Mouse (Mus musculus) C2C12 (cell line): ENCODE results near the gene Gm6164. TPM values are rescaled to one million over a fixed set of nuclear protein-coding genes. Genes with fewer than 3 reads are reported as not detected.
"Not testable (repeated sequence)": the region's sequence is repeated elsewhere in the genome, so short reads cannot be mapped to it uniquely, and the experiment has no call there.

Experiments used
- H3K27me3 ChIP-seq: one replicate; pipeline ENCODE4 v1.6.1; 2011; ENCODE audit not compliant: control insufficient read depth, insufficient read depth, insufficient read length
- H3K36me3 ChIP-seq: one replicate; pipeline ENCODE4 v1.6.1; 2011; ENCODE audit not compliant: control insufficient read depth, insufficient read depth
- H3K4me3 ChIP-seq: one replicate; pipeline ENCODE4 v1.5.1; 2011; ENCODE audit warnings: mild to moderate bottlenecking, control low read depth; ENCODE audit not compliant: poor library complexity, insufficient read depth, severe bottlenecking
- H3K79me2 ChIP-seq: one replicate; pipeline ENCODE4 v1.6.1; 2011; ENCODE audit not compliant: control insufficient read depth, insufficient read depth
- H3K79me3 ChIP-seq: one replicate; pipeline ENCODE4 v1.6.1; 2011; ENCODE audit warnings: low read depth, control low read depth
- H3ac ChIP-seq: one replicate; pipeline ENCODE3; 2011; ENCODE audit warnings: low read depth; ENCODE audit not compliant: control insufficient read depth, insufficient read length
- long read RNA-seq, 2 experiments: library from polyadenylated mRNA; unstranded; transcript quantifications; one replicate each; pipeline ENCODE4 v2.0.0; 2019 to 2020
- polyA plus RNA-seq: library from polyadenylated mRNA; unstranded; fragments of >200 nt; fragmentation: generic; extraction: Trizol; gene quantifications from one replicate; pipeline ENCODE4 v1.2.1, GENCODE M21; 2012; ENCODE audit warnings: missing spikeins

The Gm6164 gene
- not detected for polyA plus RNA-seq
- long read RNA-seq, experiment 1, result 0 reads
- long read RNA-seq, experiment 2, result 0 reads

GRCm38 (mm10) chr7:20205507-20205906, at the start of gene Gm6164:
Gm6164 (minus strand) TSS chr7:20205607.
- H3K79me2 ChIP-seq, H3K36me3 ChIP-seq, H3K27me3 ChIP-seq, H3ac ChIP-seq, H3K4me3 ChIP-seq, H3K79me3 ChIP-seq: not testable (repeated sequence)

DNA sequence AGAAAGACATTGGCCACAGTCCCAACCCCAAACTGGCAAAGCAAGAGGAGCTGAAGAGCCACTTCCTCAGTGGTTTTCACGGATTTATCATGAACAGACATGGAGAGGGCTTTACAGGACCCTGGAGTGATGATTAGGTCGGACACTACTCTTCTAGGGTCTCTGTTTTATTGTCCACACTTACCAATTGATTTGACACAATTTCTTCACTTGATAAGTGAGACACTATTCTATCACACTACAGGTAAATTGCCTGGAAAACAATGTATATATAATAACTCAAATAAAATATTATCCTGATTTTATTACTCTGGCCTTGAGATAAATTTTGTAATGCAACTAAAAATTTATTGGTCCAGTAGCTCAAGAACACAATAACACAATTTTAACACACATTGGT, 28.3 kb upstream of the Gm6164 start, which contains the start of gene Gm4498:
Gm4498 (minus strand) TSS at position 101 of the 400 bp plus-strand sequence.
- not testable (repeated sequence) for H3K79me2 ChIP-seq, H3ac ChIP-seq, H3K79me3 ChIP-seq, H3K36me3 ChIP-seq, H3K27me3 ChIP-seq, H3K4me3 ChIP-seq

- H3K79me2 ChIP-seq, H3K27me3 ChIP-seq, H3ac ChIP-seq, H3K4me3 ChIP-seq, H3K79me3 ChIP-seq, H3K36me3 ChIP-seq: not testable (repeated sequence)
Observed at GRCm38 (mm10) chr7:20193410-20193809, 12.0 kb downstream of the Gm6164 start, which contains the start of gene Vmn1r95. Vmn1r95 (plus strand) TSS chr7:20193710.

DNA sequence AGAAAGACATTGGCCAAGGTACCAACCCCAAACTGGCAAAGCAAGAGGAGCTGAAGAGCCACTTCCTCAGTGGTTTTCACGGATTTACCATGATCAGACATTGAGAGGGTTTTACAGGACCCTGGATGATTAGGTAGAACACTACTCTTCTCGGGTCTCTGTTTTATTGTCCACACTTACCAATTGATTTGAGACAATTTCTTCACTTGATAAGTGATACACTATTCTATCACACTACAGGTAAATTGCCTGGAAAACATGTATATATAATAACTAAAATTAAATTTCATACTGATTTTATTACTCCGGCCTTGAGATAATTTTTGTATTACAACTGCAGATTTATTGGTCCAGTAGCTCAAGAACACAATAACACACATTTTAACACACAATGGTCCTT, 37.1 kb downstream of the Gm6164 start, which contains the start of gene Vmn1r94:
Vmn1r94 (minus strand) TSS at position 101 of the 400 bp plus-strand sequence.
- H3ac ChIP-seq, H3K79me3 ChIP-seq, H3K27me3 ChIP-seq, H3K79me2 ChIP-seq, H3K36me3 ChIP-seq, H3K4me3 ChIP-seq: not testable (repeated sequence)

Other genes starting within 250 kb of the Gm6164 start
- not detected for gene Ceacam20, start 240.2 kb downstream of the Gm6164 start, polyA plus RNA-seq
- not detected for gene Nlrp9b, start 214.1 kb downstream of the Gm6164 start, polyA plus RNA-seq
- not detected for gene Vmn1r91, start 105.9 kb downstream of the Gm6164 start, polyA plus RNA-seq
- gene Gm16442, start 83.0 kb downstream of the Gm6164 start, polyA plus RNA-seq, result not detected
- not detected for gene Vmn1r93, start 66.5 kb downstream of the Gm6164 start, polyA plus RNA-seq
- gene Vmn1r94, start 37.2 kb downstream of the Gm6164 start, polyA plus RNA-seq, result not detected
- gene Vmn1r95, start 11.9 kb downstream of the Gm6164 start, polyA plus RNA-seq, result not detected
- gene Gm4498, start 28.2 kb upstream of the Gm6164 start, polyA plus RNA-seq, result not detected
- not detected for gene Gm5890, start 57.2 kb upstream of the Gm6164 start, polyA plus RNA-seq
- gene Gm4133, start 128.5 kb upstream of the Gm6164 start, polyA plus RNA-seq, result not detected
- not detected for gene Gm5728, start 169.8 kb upstream of the Gm6164 start, polyA plus RNA-seq
- not detected for gene Vmn1r100, start 212.3 kb upstream of the Gm6164 start, polyA plus RNA-seq
- gene Vmn1r101, start 237.0 kb upstream of the Gm6164 start, polyA plus RNA-seq, result not detected